Mouse (Mus musculus): Measurements from ENCODE around the gene Wfikkn1. TPM values are rescaled to one million over a fixed set of nuclear protein-coding genes. Genes with fewer than 3 reads are reported as not detected.
A peak's percentile ranks its signal among the peaks of the same experiment; 100 is the strongest.

The Wfikkn1 gene
- polyA plus RNA-seq, 1 experiment from 2014 or later = 0.45 TPM

DNA sequence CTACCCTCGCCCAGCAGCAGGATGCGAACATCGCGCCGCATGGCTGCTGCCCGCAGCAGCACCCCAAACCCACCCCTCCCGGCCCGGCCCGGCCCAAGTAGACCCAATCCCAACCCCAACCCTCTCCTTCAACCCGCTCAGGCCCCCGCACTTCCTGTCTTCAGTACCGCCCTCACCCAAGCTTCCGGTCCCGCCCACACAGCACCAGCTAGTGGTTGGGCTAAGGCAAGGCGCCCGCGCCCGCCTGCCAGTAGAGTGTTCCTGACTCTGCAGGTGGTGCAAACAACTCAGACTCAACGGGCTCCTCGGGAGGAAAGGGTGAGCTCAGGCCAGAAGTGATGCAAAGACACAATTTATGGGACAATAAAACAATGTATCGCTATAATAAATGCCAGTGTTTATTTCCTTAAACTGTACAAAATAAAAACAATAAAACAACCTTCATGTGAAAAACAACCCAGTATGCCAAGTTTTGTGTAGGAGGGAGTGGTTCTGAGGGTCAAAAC lies 36.2 kb downstream of the Wfikkn1 start, which contains the start of gene Rhot2:
Rhot2 (minus strand) TSS at position 456 of the 506 bp plus-strand sequence.
- H3K4me2 ChIP-seq (ENCODE audit: low read length) = peak within 1 kb of the TSS; percentile 95
- no peaks in the 10 kb centered on the region for H3K9me3 ChIP-seq (replicated peaks; ENCODE audit: control insufficient read depth, low read length, poor library complexity, severe bottlenecking)
- peak; percentile 96 for ATAC-seq
- H3K4me3 ChIP-seq (ENCODE audit: low read depth, low read length) = peak within 1 kb of the TSS; percentile 89
- H3K27me3 ChIP-seq (ENCODE audit: control insufficient read depth, insufficient read depth, low read depth, low read length) = no peaks in the 10 kb centered on the region
- peak within 1 kb of the TSS; percentile 84 for H3K9ac ChIP-seq (ENCODE audit: low read depth, low read length)
- peaks cover 15% of the 10 kb centered on the region for H3K4me1 ChIP-seq (ENCODE audit: control insufficient read depth, insufficient read depth, low read length)
- peaks cover 26% of the 10 kb centered on the region for H3K36me3 ChIP-seq (ENCODE audit: control insufficient read depth, insufficient read depth, low read length)
- WGBS = under 1% methylated on average over 21 of the region's 21 CpGs
- peak within 1 kb of the TSS; percentile 75 for H3K27ac ChIP-seq (ENCODE audit: low read length)

DNA sequence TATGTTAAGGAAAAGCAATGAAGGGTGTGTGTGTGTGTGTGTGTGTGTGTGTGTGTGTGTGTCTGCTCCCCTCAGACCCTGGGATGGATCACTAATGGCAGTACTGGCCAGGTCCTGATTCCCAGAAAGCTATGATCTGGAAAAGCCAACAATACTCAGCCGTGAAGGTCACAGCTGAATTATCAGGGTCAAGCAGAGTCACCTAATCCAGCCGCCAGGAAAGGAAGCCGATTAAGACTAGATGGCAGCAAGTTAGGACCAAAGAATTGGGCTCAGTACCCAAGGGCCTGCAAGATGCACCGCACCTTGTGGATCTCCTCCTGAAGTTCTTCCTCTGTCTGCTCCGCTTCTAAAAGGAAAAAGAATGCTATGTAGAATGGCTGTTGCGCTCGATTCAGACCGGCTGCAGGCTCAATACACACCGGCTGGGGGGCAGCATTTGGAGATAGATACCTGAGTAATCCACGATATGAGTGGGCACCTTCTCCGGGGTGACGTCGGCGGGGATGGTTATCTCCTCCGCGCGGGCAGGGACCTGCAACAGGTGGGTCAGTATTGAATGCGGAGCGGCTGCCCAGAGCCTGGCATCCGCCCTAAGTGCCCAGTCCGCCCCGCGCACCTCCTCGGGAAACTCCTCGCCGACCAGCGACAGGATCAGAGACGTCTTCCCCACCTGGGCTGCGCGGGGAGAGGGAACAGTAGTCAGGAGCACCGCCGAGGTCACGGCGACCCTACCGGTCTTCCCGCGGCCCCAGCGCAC lies 36.8 kb downstream of the Wfikkn1 start:
- WGBS = 1% methylated on average over 36 of the region's 38 CpGs
- H3K4me2 ChIP-seq (ENCODE audit: low read length) = peak overlapping the region; percentile 95
- H3K27ac ChIP-seq (ENCODE audit: low read length) = peak overlapping the region; percentile 75
- peak; percentile 34; the same call in 1 of the 2 replicates for ATAC-seq
- peak overlapping the region; percentile 89 for H3K4me3 ChIP-seq (ENCODE audit: low read depth, low read length)
- H3K36me3 ChIP-seq (ENCODE audit: control insufficient read depth, insufficient read depth, low read length) = peaks cover 32% of the 10 kb centered on the region
- no peaks in the 10 kb centered on the region for H3K9me3 ChIP-seq (replicated peaks; ENCODE audit: control insufficient read depth, low read length, poor library complexity, severe bottlenecking)
- H3K27me3 ChIP-seq (ENCODE audit: control insufficient read depth, insufficient read depth, low read depth, low read length) = no peaks in the 10 kb centered on the region
- peaks cover 15% of the 10 kb centered on the region for H3K4me1 ChIP-seq (ENCODE audit: control insufficient read depth, insufficient read depth, low read length)
- H3K9ac ChIP-seq (ENCODE audit: low read depth, low read length) = peak overlapping the region; percentile 84

DNA sequence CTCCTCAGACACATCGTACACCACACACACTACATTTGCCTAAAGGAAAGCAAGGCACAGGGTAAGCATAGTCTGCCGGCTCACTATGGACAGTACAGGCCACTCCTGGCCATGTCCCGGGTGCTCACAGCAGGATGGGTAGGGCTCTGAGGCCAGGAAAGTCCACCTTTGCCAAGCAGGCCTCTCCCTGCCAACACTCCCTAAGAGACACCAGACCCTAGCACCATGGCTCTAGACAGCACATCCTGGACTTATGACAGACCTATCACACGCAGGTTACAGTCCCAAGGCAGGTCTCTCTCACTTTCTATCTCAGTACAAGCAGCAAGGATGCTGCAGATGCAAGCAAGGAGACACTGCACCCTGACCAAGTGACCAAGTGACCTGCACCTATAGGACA lies 37.5 kb downstream of the Wfikkn1 start:
- Histone ChIP-seq H3K4me1 (ENCODE audit: control insufficient read depth, insufficient read depth, low read length) (peaks cover 15% of the 10 kb centered on the region), H3K9ac (ENCODE audit: low read depth, low read length) (peak overlapping the region; percentile 84; the same call in 1 of the 2 replicates), H3K36me3 (ENCODE audit: control insufficient read depth, insufficient read depth, low read length) (peaks cover 34% of the 10 kb centered on the region), H3K27ac (ENCODE audit: low read length) (no peak overlapping the region), H3K27me3 (ENCODE audit: control insufficient read depth, insufficient read depth, low read depth, low read length) (no peaks in the 10 kb centered on the region), H3K4me2 (ENCODE audit: low read length) (peak overlapping the region; percentile 95), H3K9me3 (replicated peaks; ENCODE audit: control insufficient read depth, low read length, poor library complexity, severe bottlenecking) (no peaks in the 10 kb centered on the region), H3K4me3 (ENCODE audit: low read depth, low read length) (no peak overlapping the region; the same call in 1 of the 2 replicates)
- no peak for ATAC-seq
- WGBS = 95% methylated on average over 4 of the region's 4 CpGs

DNA sequence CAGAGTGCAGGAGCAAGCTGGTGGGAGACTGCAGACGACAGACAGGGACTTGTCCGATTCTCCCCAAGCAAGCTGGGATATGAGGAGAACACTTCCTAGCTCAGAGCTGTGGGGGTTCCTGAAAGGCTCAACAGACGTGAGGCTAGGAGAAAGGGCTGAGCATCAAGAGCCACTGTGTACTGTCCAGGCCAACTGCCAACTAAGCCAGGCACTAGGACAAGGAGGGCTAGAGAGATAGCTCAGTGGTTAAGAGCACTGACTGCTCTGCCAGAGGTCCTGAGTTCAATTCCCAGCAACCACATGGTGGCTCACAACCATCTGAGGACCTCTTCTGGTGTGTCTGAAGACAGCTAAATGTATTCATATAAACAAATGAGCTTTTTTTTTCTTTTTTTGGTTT lies 38.1 kb downstream of the Wfikkn1 start:
- no peaks in the 10 kb centered on the region for H3K9me3 ChIP-seq (replicated peaks; ENCODE audit: control insufficient read depth, low read length, poor library complexity, severe bottlenecking)
- H3K27ac ChIP-seq (ENCODE audit: low read length) = no peak overlapping the region
- 84% methylated on average over 3 of the region's 3 CpGs for WGBS
- H3K9ac ChIP-seq (ENCODE audit: low read depth, low read length) = no peak overlapping the region
- H3K36me3 ChIP-seq (ENCODE audit: control insufficient read depth, insufficient read depth, low read length) = peaks cover 32% of the 10 kb centered on the region
- H3K4me2 ChIP-seq (ENCODE audit: low read length) = no peak overlapping the region
- H3K4me3 ChIP-seq (ENCODE audit: low read depth, low read length) = no peak overlapping the region
- no peaks in the 10 kb centered on the region for H3K27me3 ChIP-seq (ENCODE audit: control insufficient read depth, insufficient read depth, low read depth, low read length)
- H3K4me1 ChIP-seq (ENCODE audit: control insufficient read depth, insufficient read depth, low read length) = peaks cover 21% of the 10 kb centered on the region
- ATAC-seq = no peak

DNA sequence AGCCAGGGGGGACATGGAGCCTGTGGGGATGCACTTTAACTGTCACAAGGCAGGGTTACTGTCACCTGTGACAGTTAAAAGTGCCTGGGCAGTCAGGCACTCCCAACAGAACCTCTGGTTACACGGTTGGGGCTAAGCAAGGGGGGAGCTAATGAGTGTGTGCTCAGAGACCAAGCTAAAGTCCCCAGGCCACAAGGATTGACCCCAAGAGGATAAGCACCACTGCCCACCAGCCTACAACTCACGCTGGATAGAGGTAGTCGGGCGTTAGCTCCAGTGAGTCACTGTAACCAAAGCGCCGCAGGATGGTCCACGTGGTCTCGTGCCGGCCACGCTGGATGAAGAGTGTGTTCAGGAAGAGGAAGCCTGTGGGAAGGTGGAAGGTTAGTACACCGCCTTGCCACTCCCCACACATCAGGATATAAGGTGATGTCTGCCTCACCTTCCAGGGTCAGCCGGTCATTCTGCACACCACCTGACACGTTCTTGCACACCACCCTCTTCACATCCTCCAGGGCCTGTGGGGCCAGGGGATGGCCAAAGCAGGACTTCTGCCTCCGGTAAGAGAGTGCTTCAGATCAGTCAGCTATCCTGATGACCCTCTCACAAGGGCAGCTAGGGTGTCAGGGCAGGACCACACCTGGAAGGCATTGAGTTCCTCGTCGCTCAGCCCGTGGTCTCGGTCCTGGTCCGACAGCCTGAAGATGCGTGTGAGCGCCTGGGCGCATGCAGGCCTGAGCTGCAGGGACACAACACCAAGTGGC lies 39.4 kb downstream of the Wfikkn1 start, which contains the start of gene Gm20683:
Gm20683 (minus strand) TSS at position 647 of the 764 bp plus-strand sequence.
- Histone ChIP-seq H3K9me3 (replicated peaks; ENCODE audit: control insufficient read depth, low read length, poor library complexity, severe bottlenecking) (no peaks in the 10 kb centered on the region), H3K4me2 (ENCODE audit: low read length) (no peak within 1 kb of the TSS), H3K36me3 (ENCODE audit: control insufficient read depth, insufficient read depth, low read length) (peaks cover 32% of the 10 kb centered on the region), H3K27me3 (ENCODE audit: control insufficient read depth, insufficient read depth, low read depth, low read length) (no peaks in the 10 kb centered on the region), H3K4me1 (ENCODE audit: control insufficient read depth, insufficient read depth, low read length) (peaks cover 29% of the 10 kb centered on the region), H3K9ac (ENCODE audit: low read depth, low read length) (no peak within 1 kb of the TSS), H3K4me3 (ENCODE audit: low read depth, low read length) (no peak within 1 kb of the TSS), H3K27ac (ENCODE audit: low read length) (no peak within 1 kb of the TSS)
- ATAC-seq = no peak
- WGBS = 94% methylated on average over 22 of the region's 22 CpGs

DNA sequence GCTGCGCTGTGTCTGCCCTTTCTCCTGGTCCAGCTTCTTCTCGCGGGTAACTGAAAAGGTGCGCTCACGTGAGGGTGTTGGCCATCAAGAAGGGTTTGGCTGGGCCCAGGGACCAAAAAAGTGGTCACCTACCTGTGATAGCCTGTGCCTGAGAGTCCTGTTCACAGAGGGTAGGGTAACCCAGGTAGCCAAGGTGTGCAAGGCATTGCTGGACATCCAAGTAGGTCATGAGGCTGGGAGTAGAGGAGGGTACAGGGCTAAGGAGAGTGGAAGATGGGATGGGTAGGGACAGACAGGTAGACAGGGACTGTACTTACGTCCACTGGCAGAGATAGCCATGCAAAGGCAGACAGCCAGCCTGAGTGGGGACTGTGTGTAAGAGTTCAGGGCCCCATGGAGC lies 40.1 kb downstream of the Wfikkn1 start:
- Histone ChIP-seq H3K4me1 (ENCODE audit: control insufficient read depth, insufficient read depth, low read length) (peaks cover 37% of the 10 kb centered on the region), H3K9ac (ENCODE audit: low read depth, low read length) (no peak overlapping the region), H3K36me3 (ENCODE audit: control insufficient read depth, insufficient read depth, low read length) (peaks cover 32% of the 10 kb centered on the region), H3K9me3 (replicated peaks; ENCODE audit: control insufficient read depth, low read length, poor library complexity, severe bottlenecking) (no peaks in the 10 kb centered on the region), H3K27me3 (ENCODE audit: control insufficient read depth, insufficient read depth, low read depth, low read length) (no peaks in the 10 kb centered on the region), H3K4me2 (ENCODE audit: low read length) (no peak overlapping the region), H3K27ac (ENCODE audit: low read length) (no peak overlapping the region), H3K4me3 (ENCODE audit: low read depth, low read length) (no peak overlapping the region)
- ATAC-seq = no peak
- 98% methylated on average over 6 of the region's 6 CpGs for WGBS

DNA sequence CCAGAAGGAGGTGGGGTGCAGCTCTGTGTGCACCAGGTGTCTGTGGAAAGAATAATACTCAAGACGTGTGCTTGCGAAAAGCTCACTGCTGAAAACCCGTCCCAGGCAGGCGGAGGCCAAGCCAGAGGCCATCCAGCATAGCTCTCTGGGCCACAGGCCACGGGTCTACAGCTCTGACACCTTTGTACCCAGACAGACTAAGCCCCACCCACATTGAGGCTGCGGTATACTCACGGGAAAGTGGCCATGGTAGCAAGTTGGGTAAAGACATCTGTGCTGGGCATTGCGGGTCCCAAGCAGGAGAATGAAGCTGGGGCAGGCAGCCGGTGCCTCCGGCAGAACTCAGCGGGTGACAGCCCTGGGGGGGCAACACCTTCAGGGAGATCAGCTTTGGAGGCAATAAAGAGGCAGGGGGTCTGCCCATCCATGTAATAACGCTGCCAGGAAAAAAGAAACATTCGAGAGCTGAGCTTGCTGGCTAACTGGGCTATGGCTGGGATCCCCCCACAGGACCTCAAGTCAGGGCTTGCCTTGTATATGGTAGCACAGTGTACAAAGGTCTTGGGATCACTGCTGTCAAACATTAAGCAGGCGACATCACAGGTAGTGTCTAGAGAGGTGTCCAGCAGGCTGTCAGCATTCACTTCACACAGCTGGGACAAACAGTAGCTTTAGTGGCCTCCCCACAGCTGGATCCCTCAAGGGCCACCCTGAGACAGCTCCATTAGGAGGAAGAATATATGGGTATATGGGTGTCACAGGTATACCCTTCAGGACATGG lies 41.0 kb downstream of the Wfikkn1 start:
- Histone ChIP-seq H3K9me3 (replicated peaks; ENCODE audit: control insufficient read depth, low read length, poor library complexity, severe bottlenecking) (no peaks in the 10 kb centered on the region), H3K27me3 (ENCODE audit: control insufficient read depth, insufficient read depth, low read depth, low read length) (no peaks in the 10 kb centered on the region), H3K4me1 (ENCODE audit: control insufficient read depth, insufficient read depth, low read length) (peaks cover 43% of the 10 kb centered on the region), H3K9ac (ENCODE audit: low read depth, low read length) (no peak overlapping the region), H3K36me3 (ENCODE audit: control insufficient read depth, insufficient read depth, low read length) (peaks cover 32% of the 10 kb centered on the region), H3K4me2 (ENCODE audit: low read length) (no peak overlapping the region), H3K4me3 (ENCODE audit: low read depth, low read length) (no peak overlapping the region), H3K27ac (ENCODE audit: low read length) (no peak overlapping the region)
- ATAC-seq = no peak
- WGBS = 88% methylated on average over 14 of the region's 14 CpGs

DNA sequence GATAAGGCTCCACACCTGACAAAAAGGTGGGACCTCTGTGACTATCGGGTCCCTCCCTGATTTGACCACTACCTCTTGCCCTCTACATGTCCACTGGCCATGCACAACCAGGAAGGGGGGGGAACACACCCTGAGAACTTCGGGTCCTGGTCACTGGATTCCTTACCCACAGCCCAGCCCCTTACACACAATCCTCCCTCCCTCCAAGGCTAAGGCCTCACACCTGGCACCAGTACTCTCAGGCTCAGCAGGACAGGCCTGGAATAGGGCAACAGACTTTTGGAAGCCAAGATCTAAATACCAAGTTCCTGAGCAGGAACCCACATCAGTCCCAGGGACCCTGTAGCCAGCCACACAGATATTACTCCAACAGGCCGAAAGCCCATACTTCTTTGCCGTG lies 41.8 kb downstream of the Wfikkn1 start:
- ATAC-seq = no peak
- Histone ChIP-seq H3K9me3 (replicated peaks; ENCODE audit: control insufficient read depth, low read length, poor library complexity, severe bottlenecking) (no peaks in the 10 kb centered on the region), H3K36me3 (ENCODE audit: control insufficient read depth, insufficient read depth, low read length) (peaks cover 32% of the 10 kb centered on the region), H3K9ac (ENCODE audit: low read depth, low read length) (no peak overlapping the region), H3K4me1 (ENCODE audit: control insufficient read depth, insufficient read depth, low read length) (peaks cover 49% of the 10 kb centered on the region), H3K4me2 (ENCODE audit: low read length) (no peak overlapping the region), H3K4me3 (ENCODE audit: low read depth, low read length) (no peak overlapping the region), H3K27me3 (ENCODE audit: control insufficient read depth, insufficient read depth, low read depth, low read length) (no peaks in the 10 kb centered on the region), H3K27ac (ENCODE audit: low read length) (no peak overlapping the region)
- 93% methylated on average over 4 of the region's 4 CpGs for WGBS
